Mouse (Mus musculus) neutrophil, adult 83 days (primary cell): Measurements from ENCODE around the gene Atp8b4. TPM values are rescaled to one million over a fixed set of nuclear protein-coding genes. Genes with fewer than 3 reads are reported as not detected.

Source experiments
- total RNA-seq, 2 experiments: library from RNA; stranded (reverse); gene quantifications; one replicate each; pipeline ENCODE4 v1.2.4; 2023

The Atp8b4 gene
- 100 to 1,000 TPM; 156 to 181 TPM for total RNA-seq

DNA sequence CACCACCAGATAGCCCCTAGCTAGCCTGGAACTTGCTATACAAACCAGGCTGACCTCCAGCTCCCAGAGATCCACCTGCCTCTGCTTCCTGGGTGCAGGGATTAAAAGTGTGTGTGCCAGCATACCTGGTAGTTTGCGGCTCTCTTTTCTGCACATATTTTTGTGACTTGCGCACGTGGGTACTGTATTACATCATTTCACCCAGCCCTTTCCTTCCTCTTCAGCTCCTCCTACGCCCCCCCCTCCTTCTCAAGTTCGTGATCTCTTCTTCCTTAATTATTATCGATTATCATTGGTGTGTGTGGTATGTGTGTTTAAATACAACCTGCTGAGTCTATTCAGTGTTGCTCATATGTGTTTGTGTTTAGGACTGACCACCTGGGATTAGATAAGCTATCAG lies at the start of gene Atp8b4:
Gene Atp8b4, minus strand, starts transcription at position 154 of the 400 bp plus-strand sequence.

Other genes with a start within 250 kb of the Atp8b4 start
- under 1 TPM in 1 of 2 experiments, not detected in 1; 0.84 TPM for gene Slc27a2, start 51.7 kb upstream of the Atp8b4 start, total RNA-seq
- gene Hdc, start 118.6 kb upstream of the Atp8b4 start, total RNA-seq = 100 to 1,000 TPM; 259 to 368 TPM
- 10 to 100 TPM; 31.9 to 35.4 TPM for gene Gabpb1, start 175.7 kb upstream of the Atp8b4 start, total RNA-seq
- 10 to 100 TPM; 46.2 to 50.8 TPM for gene Usp8, start 206.7 kb upstream of the Atp8b4 start, total RNA-seq